Mouse (Mus musculus) brain, embryonic 14.5 days (tissue): ENCODE measurements at regions not wholly inside any gene's neighbourhood (a gene's known extent, or its start where the extent isn't known, plus 50 kb on each side); places are given as distances from the start of the nearest gene placed in this dataset.
"Not testable (repeated sequence)": the region's sequence is repeated elsewhere in the genome, so short reads cannot be mapped to it uniquely, and the experiment has no call there.

Experiments
- CTCF ChIP-seq: fragments of 200-500 bp; IDR thresholded peaks from 2 replicates; pipeline ENCODE4 v1.5.1; 2012; ENCODE audit warnings: inconsistent platforms, mild to moderate bottlenecking, moderate library complexity, borderline replicate concordance; ENCODE audit not compliant: insufficient read depth, insufficient read length; ENCODE audit errors: extremely low read depth
- POLR2A ChIP-seq: fragments of 200-500 bp; IDR thresholded peaks from 2 replicates; pipeline ENCODE4 v1.6.1; 2012; ENCODE audit warnings: mild to moderate bottlenecking, inconsistent platforms, borderline replicate concordance; ENCODE audit not compliant: poor library complexity, insufficient read depth, insufficient read length, severe bottlenecking; ENCODE audit errors: extremely low read depth

DNA sequence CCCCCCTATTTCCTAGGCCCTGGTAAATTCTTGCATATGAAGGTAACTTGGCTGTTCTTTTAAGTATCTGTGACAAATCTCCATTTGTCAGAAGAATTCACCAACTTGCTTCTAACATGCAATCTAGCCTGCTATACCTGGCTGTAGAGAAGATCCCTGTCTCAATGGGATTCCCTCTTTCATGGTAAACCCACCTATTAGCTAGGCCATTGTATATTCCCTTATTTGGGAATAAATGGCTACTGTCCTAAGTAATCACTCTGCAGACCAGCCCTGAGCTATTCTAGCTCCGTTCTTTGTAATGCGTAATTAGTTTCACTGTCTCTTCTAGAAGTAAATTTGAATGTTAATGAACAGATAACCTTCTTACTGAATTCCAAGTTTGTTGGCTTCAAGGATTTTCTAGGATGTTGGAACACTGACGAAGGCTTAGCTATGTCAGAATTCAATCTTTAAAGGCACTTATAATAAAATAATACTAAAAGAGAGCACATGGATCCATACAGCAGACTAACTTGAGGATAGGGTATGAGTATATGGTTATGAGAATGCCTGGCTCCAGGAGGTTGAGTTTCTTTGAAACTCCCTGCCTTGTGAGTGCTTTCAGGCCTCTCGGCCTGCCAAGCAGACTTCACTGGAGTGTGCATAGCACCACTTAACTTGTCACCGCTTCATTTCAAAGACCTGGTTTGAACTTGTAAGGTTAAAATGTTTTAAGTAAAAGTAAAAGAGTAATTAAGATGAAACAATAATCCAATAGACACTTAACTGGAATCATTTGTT lies 403.7 kb upstream of the Dab2 start:
- TF ChIP-seq CTCF, POLR2A: not testable (repeated sequence)
